Mouse (Mus musculus): ENCODE results near the gene Krt24. TPM values are rescaled to one million over a fixed set of nuclear protein-coding genes. Genes with fewer than 3 reads are reported as not detected.
"Not testable (repeated sequence)": the region's sequence is repeated elsewhere in the genome, so short reads cannot be mapped to it uniquely, and the experiment has no call there.

Krt24 gene
- polyA plus RNA-seq, 2 experiments from 2014 or later: not detected

- ATAC-seq: no peak
These were observed 34.4 kb downstream of the Krt24 start for GRCm38 (mm10) chr11:99250666-99251065.

DNA sequence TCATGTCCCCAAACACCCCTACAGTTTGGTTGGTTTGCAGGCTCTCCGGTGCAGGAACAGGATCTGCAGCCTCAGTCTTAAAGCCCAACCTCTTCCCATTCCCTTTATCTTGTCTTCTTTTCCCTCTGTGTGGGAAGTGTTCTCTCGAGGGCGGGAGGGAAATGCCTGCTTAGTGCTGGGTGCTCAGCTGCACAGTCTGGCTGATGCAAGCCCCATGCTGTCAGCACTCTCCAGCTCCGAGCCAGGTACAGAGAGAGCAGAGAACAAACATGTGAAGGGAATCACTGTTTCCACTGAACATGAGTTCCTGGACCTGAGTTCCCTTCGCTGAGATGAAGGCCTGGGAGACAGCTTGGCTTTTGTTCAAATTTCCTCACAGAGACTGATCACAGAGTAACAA is 34.8 kb downstream of the Krt24 start:
- no peak for ATAC-seq

DNA sequence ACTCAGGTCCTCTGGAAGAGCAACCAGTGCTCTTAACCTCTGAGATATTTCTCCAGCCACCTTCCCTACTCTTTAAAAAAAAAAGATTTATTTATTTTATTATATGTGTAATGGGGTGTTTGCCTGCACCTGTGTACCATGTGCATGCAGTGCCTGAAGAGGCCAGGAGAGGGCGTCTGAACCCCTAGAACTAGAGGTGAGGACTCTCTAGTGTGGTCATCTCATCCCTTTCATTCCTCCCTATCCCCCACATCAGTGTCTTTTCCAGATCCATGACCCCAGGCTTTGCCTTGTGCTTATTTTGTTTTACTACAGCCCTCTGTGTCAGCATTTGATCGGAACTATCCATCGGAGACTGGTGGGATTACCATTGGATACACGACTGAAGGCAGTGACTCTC is 35.9 kb downstream of the Krt24 start:
- ATAC-seq: no peak

DNA sequence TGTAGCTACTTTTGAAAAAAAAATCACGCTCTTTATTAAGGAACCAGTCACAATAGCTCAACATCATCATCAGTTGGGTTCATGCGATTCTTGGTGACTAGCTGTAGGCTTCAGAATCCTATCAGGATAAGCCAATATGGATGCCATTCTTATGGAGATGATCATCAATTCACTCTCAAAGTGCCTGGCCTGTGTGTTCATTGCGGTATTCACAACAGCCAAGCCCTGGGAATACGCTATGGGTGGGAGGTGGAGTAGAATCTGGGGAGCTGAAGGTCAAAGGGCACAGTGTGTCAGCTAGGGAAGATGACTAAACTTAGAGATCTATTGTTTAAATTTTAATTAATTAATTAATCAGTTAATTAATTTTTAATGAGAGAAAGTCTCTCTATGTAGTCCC is 37.1 kb downstream of the Krt24 start:
- no peak for ATAC-seq

DNA sequence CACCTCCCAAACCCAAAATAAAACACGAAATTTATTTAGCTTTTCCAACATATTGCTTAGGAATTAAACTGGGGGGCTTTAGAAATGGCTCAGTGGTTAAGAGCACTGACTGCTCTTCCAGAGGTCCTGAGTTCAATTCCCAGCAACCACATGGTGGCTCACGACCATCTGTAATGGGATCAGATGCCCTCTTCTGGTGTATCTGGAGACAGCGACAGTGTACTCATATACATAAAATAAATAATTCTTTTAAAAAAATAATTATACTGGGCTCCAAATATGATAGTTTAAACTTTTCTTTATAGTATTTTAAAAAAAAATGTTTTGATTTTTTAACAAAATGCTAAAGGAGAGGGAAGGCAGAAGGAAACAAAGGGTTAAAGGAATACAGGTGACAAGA is 40.5 kb downstream of the Krt24 start:
- ATAC-seq: not testable (repeated sequence)

- peak; percentile 40 for ATAC-seq
These were observed 41.2 kb downstream of the Krt24 start, which contains the start of gene Krt222 for GRCm38 (mm10) chr11:99243820-99244374. TSS of gene Krt222 (minus strand) at chr11:99244085.

GRCm38 (mm10) chr11:99243200-99243819 is 41.8 kb downstream of the Krt24 start:
- ATAC-seq: no peak

DNA sequence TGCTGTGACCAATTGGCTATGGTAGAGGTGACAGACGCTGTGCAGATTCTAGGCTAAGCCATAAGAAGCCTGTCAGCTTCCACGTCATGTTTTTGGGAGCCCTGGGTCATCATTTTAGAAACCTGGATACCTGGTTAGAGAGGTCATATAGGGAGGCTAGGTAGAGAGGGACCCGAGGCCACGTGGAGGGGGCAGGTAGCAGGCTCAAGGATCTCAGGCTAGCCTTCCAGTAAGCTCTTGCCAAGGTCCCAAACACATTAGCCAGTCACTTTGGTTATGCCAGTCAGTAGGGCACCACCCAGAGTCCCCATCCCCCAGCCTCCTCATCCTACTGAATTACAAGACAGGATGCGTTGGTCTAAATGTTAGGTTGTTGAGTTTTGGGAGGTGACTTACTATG is 43.0 kb downstream of the Krt24 start:
- ATAC-seq: no peak

DNA sequence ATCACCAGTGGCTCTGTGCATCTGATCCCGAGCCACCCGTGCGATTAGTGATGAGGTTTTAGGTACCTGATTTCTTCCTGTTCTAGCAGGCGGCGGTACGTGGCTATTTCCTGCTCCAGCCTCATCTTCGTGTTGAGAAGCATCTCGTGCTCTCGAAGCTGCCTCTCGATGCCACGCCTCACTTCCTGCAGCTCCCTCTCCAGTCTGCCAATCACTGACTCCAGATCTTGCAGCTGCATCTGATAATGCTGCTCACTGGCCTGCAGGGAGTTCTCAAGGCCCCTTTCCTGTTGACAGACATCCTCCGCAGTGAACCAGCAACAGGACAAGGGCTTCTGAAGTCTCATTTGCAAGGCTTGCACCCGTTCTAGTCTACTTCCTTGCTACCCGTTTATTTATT is 46.6 kb downstream of the Krt24 start:
- ATAC-seq: peak; percentile 100

- peak; percentile 11 for ATAC-seq
These were observed 53.8 kb downstream of the Krt24 start for GRCm38 (mm10) chr11:99231049-99231816.

DNA sequence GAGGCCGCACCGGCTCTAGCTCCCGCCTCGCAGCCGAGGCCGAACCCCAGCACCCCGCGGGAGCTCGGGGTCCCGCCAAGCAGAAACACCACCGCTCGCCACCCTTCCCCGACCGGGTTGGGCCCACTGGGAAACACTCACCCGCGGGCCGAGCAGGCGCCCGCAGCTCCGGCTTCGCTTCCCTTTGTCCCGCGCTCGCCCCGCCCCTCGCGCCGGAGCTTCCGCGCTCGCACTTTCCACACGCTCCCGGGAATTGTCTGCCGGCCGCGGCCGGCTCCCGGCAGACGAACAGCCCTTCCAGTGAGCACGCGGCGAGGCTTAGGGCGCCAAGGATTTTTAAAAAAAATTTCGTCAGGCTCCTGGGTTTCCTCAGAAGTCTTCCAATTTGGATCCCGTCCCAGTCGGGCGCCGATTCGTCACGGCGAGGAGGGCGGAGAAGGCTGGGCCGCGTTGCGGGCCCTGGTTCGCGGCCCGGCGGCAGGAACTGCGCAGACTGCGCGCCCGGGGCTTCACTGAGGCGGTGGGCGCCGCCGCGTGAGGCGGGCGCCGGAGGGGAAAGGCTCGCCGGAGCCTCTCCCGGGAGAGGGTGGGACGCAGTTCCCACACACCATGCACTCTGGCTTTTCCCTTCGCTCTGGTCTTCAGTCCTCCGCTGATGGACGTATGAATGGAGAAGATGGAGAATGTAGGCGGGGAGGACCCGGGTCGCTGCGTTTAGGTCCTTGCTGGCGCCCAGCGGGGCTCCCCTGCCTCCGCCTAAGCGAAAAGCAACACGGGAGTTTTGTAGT is 54.6 kb downstream of the Krt24 start, which contains the start of gene Smarce1:
TSS of gene Smarce1 (minus strand) at position 757 of the 788 bp plus-strand sequence.
- ATAC-seq: peak; percentile 83

Other genes starting within 250 kb of the Krt24 start
- gene Igfbp4, start 244.0 kb downstream of the Krt24 start, polyA plus RNA-seq (2017; shearing (Covaris generic)): 10 to 100 TPM; 33.7 to 43.6 TPM
- gene Tns4, start 196.0 kb downstream of the Krt24 start, polyA plus RNA-seq (2017; shearing (Covaris generic)): not detected
- gene Ccr7, start 130.2 kb downstream of the Krt24 start, polyA plus RNA-seq (2017; shearing (Covaris generic)): 100 to 1,000 TPM; 243 to 261 TPM
- 100 to 1,000 TPM; 133 to 172 TPM for gene Smarce1, start 54.2 kb downstream of the Krt24 start, polyA plus RNA-seq (2017; shearing (Covaris generic))
- gene Krt222, start 41.2 kb downstream of the Krt24 start, polyA plus RNA-seq (2017; shearing (Covaris generic)): 1 to 10 TPM; 1.4 to 1.7 TPM
- not detected for gene Krt25, start 37.7 kb upstream of the Krt24 start, polyA plus RNA-seq (2017; shearing (Covaris generic))
- not detected for gene Krt26, start 52.7 kb upstream of the Krt24 start, polyA plus RNA-seq (2017; shearing (Covaris generic))
- gene Krt27, start 65.8 kb upstream of the Krt24 start, polyA plus RNA-seq (2017; shearing (Covaris generic)): under 1 TPM in 1 of 2 experiments, not detected in 1; 0.21 TPM
- not detected for gene Krt28, start 89.6 kb upstream of the Krt24 start, polyA plus RNA-seq (2017; shearing (Covaris generic))
- 1 to 10 TPM; 3.6 to 4.2 TPM for gene Krt10, start 104.1 kb upstream of the Krt24 start, polyA plus RNA-seq (2017; shearing (Covaris generic))
- gene Krt12, start 137.0 kb upstream of the Krt24 start, polyA plus RNA-seq (2017; shearing (Covaris generic)): not detected
- under 1 TPM in 1 of 2 experiments, not detected in 1; 0.17 TPM for gene Krt20, start 152.9 kb upstream of the Krt24 start, polyA plus RNA-seq (2017; shearing (Covaris generic))
- not detected for gene Krt23, start 207.9 kb upstream of the Krt24 start, polyA plus RNA-seq (2017; shearing (Covaris generic))
- not detected for gene Krt39, start 236.1 kb upstream of the Krt24 start, polyA plus RNA-seq (2017; shearing (Covaris generic))

All from activated CD4-positive, CD25-positive, alpha-beta regulatory T cell, adult 4 months (primary cell).